Mouse (Mus musculus) neural tube, embryonic 14.5 days (tissue): ENCODE measurements around the gene Blzf1. TPM values are rescaled to one million over a fixed set of nuclear protein-coding genes. Genes with fewer than 3 reads are reported as not detected.

Experiments used
- ATAC-seq: fragments of 200-750 bp; cut with Nextera tagmentation; 2 replicates; pipeline ENCODE4 v1.8.0; 2017; ENCODE audit warnings: low read depth, mild to moderate bottlenecking, moderate TSS enrichment, moderate library complexity
- H3K27ac ChIP-seq: fragments of 300-500 bp; sonication (generic); 2 replicates; pipeline ENCODE4 v1.5.1; 2014; ENCODE audit warnings: low read depth, mild to moderate bottlenecking, control low read depth, low read length, moderate library complexity, mixed read lengths
- H3K27me3 ChIP-seq: fragments of 300-500 bp; sonication (generic); 2 replicates; pipeline ENCODE4 v1.6.1; 2014; ENCODE audit warnings: low read length; ENCODE audit not compliant: control insufficient read depth, insufficient read depth
- H3K36me3 ChIP-seq: fragments of 300-500 bp; sonication (generic); 2 replicates; pipeline ENCODE4 v1.6.1; 2014; ENCODE audit warnings: low read length, mixed read lengths; ENCODE audit not compliant: control insufficient read depth, insufficient read depth
- H3K4me1 ChIP-seq: fragments of 300-500 bp; sonication (generic); 2 replicates; pipeline ENCODE4 v1.6.1; 2014; ENCODE audit warnings: low read length; ENCODE audit not compliant: control insufficient read depth, insufficient read depth
- H3K4me2 ChIP-seq: fragments of 300-500 bp; sonication (generic); 2 replicates; pipeline ENCODE4 v1.6.1; 2014; ENCODE audit warnings: mild to moderate bottlenecking, low read depth, low read length, control low read depth
- H3K4me3 ChIP-seq: fragments of 300-500 bp; sonication (generic); 2 replicates; pipeline ENCODE4 v1.5.1; 2014; ENCODE audit warnings: low read depth, low read length, control low read depth, mixed read lengths
- H3K9ac ChIP-seq: fragments of 300-500 bp; sonication (generic); replicated peaks from 2 replicates; pipeline ENCODE4 v1.6.1; 2014; ENCODE audit warnings: low read depth, mild to moderate bottlenecking, control low read depth, low read length, mixed read lengths
- H3K9me3 ChIP-seq: fragments of 300-500 bp; sonication (generic); 2 replicates; pipeline ENCODE4 v1.6.1; 2016; ENCODE audit warnings: low read length; ENCODE audit not compliant: control insufficient read depth
- WGBS: fragments of 180-500 bp; shearing (Covaris S2); extraction: QIAGEN DNeasy Blood & Tissue Kit; methylation state at CpG from one replicate; pipeline ENCODE4 v1.1.7; 2014; 5-methylcytosine and 5-hydroxymethylcytosine counted together
- polyA plus RNA-seq: library from polyadenylated mRNA; unstranded; fragments of >200 nt; fragmentation: Nextera tagmentation; extraction: Ambion mirVana; gene quantifications from 2 replicates; pipeline ENCODE4 v1.2.1, GENCODE M21; 2014

Blzf1 gene
- polyA plus RNA-seq = 32.1 and 32.6 TPM in 2 replicates

GRCm38 (mm10) chr1:164307124-164307751, at the start of gene Blzf1:
Gene Blzf1, minus strand, starts transcription at chr1:164307489.
- peak within 1 kb of the TSS; percentile 40 for H3K27ac ChIP-seq
- peak within 1 kb of the TSS; percentile 58 for H3K9ac ChIP-seq
- peaks cover 12% of the 10 kb centered on the region for H3K4me1 ChIP-seq
- H3K36me3 ChIP-seq = peaks cover 3% of the 10 kb centered on the region
- H3K4me2 ChIP-seq = peak within 1 kb of the TSS; percentile 85
- peak; percentile 99 for ATAC-seq
- H3K9me3 ChIP-seq = no peaks in the 10 kb centered on the region
- no peaks in the 10 kb centered on the region for H3K27me3 ChIP-seq
- under 1% methylated on average over 35 of the region's 35 CpGs for WGBS
- peak within 1 kb of the TSS; percentile 67 for H3K4me3 ChIP-seq

- H3K36me3 ChIP-seq = 0 out of 2 replicates have a peak, but pooled peaks cover under 1% of the 10 kb centered on the region
- H3K4me3 ChIP-seq = no peak overlapping the region
- no peak overlapping the region for H3K9ac ChIP-seq
- H3K9me3 ChIP-seq = no peaks in the 10 kb centered on the region
- H3K4me2 ChIP-seq = no peak overlapping the region
- ATAC-seq = peak; percentile 11; the same call in 1 of the 2 replicates
- H3K4me1 ChIP-seq = no peaks in the 10 kb centered on the region
- WGBS = 37% methylated on average over 3 of the region's 3 CpGs
- no peaks in the 10 kb centered on the region for H3K27me3 ChIP-seq
- H3K27ac ChIP-seq = no peak overlapping the region
Measured at GRCm38 (mm10) chr1:164353443-164353842, 46.2 kb upstream of the Blzf1 start.

- Histone ChIP-seq H3K27me3 (no peaks in the 10 kb centered on the region), H3K9me3 (no peaks in the 10 kb centered on the region), H3K4me3 (no peak overlapping the region), H3K36me3 (no peaks in the 10 kb centered on the region), H3K9ac (no peak overlapping the region), H3K4me1 (no peaks in the 10 kb centered on the region), H3K27ac (no peak overlapping the region), H3K4me2 (no peak overlapping the region)
- ATAC-seq = no peak
- WGBS = 88% methylated on average over 3 of the region's 3 CpGs
Measured at GRCm38 (mm10) chr1:164342161-164342560, 34.9 kb upstream of the Blzf1 start.

GRCm38 (mm10) chr1:164335846-164336245, 28.6 kb upstream of the Blzf1 start:
- H3K9ac ChIP-seq = no peak overlapping the region
- no peaks in the 10 kb centered on the region for H3K27me3 ChIP-seq
- ATAC-seq = no peak
- H3K27ac ChIP-seq = no peak overlapping the region
- no peaks in the 10 kb centered on the region; the same call in 1 of the 2 replicates for H3K36me3 ChIP-seq
- no peak overlapping the region for H3K4me2 ChIP-seq
- H3K4me3 ChIP-seq = no peak overlapping the region
- H3K4me1 ChIP-seq = no peaks in the 10 kb centered on the region
- WGBS = 95% methylated on average over 4 of the region's 4 CpGs
- H3K9me3 ChIP-seq = no peaks in the 10 kb centered on the region

GRCm38 (mm10) chr1:164335435-164335834, 28.1 kb upstream of the Blzf1 start:
- no peak overlapping the region for H3K4me2 ChIP-seq
- H3K4me1 ChIP-seq = no peaks in the 10 kb centered on the region
- WGBS = 97% methylated on average over 3 of the region's 3 CpGs
- no peak overlapping the region for H3K9ac ChIP-seq
- H3K27ac ChIP-seq = no peak overlapping the region
- no peak overlapping the region for H3K4me3 ChIP-seq
- H3K27me3 ChIP-seq = no peaks in the 10 kb centered on the region
- no peaks in the 10 kb centered on the region; the same call in 1 of the 2 replicates for H3K36me3 ChIP-seq
- H3K9me3 ChIP-seq = no peaks in the 10 kb centered on the region
- no peak for ATAC-seq

- H3K4me2 ChIP-seq = no peak overlapping the region
Measured at GRCm38 (mm10) chr1:164332559-164332958, 25.3 kb upstream of the Blzf1 start.

GRCm38 (mm10) chr1:164327764-164328163, 20.5 kb upstream of the Blzf1 start:
- ATAC-seq = 0 out of 2 replicates have a peak, but pooled peaks have one; percentile 21
- no peaks in the 10 kb centered on the region for H3K27me3 ChIP-seq
- H3K4me2 ChIP-seq = no peak overlapping the region
- no peak overlapping the region for H3K27ac ChIP-seq
- no peak overlapping the region for H3K4me3 ChIP-seq
- no peak overlapping the region for H3K9ac ChIP-seq
- WGBS = 71% methylated on average over 7 of the region's 7 CpGs
- H3K9me3 ChIP-seq = no peaks in the 10 kb centered on the region
- H3K4me1 ChIP-seq = no peaks in the 10 kb centered on the region
- H3K36me3 ChIP-seq = no peaks in the 10 kb centered on the region

More at GRCm38 (mm10) chr1:164332559-164332958, 25.3 kb upstream of the Blzf1 start:
- no peak overlapping the region for H3K9ac ChIP-seq
- H3K4me3 ChIP-seq = no peak overlapping the region
- no peaks in the 10 kb centered on the region for H3K9me3 ChIP-seq
- no peaks in the 10 kb centered on the region for H3K4me1 ChIP-seq
- no peak for ATAC-seq
- no peaks in the 10 kb centered on the region; the same call in 1 of the 2 replicates for H3K36me3 ChIP-seq
- H3K27me3 ChIP-seq = no peaks in the 10 kb centered on the region
- 87% methylated on average over 11 of the region's 11 CpGs for WGBS
- no peak overlapping the region for H3K27ac ChIP-seq

- no peak overlapping the region for H3K27ac ChIP-seq
- no peaks in the 10 kb centered on the region for H3K27me3 ChIP-seq
- H3K9ac ChIP-seq = no peak overlapping the region
- WGBS = 50% methylated on average over 6 of the region's 6 CpGs
- H3K4me2 ChIP-seq = no peak overlapping the region
- H3K36me3 ChIP-seq = no peaks in the 10 kb centered on the region
- ATAC-seq = peak; percentile 73; the same call in 1 of the 2 replicates
- no peak overlapping the region for H3K4me3 ChIP-seq
- H3K4me1 ChIP-seq = no peaks in the 10 kb centered on the region
- H3K9me3 ChIP-seq = no peaks in the 10 kb centered on the region
Measured at GRCm38 (mm10) chr1:164326600-164327155, 19.4 kb upstream of the Blzf1 start.

GRCm38 (mm10) chr1:164324878-164325277, 17.6 kb upstream of the Blzf1 start:
- H3K36me3 ChIP-seq = no peaks in the 10 kb centered on the region
- WGBS = 95% methylated on average over 2 of the region's 2 CpGs
- H3K4me3 ChIP-seq = no peak overlapping the region
- H3K9me3 ChIP-seq = no peaks in the 10 kb centered on the region
- no peak overlapping the region for H3K4me2 ChIP-seq
- H3K27me3 ChIP-seq = no peaks in the 10 kb centered on the region
- ATAC-seq = no peak
- no peaks in the 10 kb centered on the region for H3K4me1 ChIP-seq
- H3K27ac ChIP-seq = no peak overlapping the region
- no peak overlapping the region for H3K9ac ChIP-seq
